Mouse (Mus musculus): ENCODE results near the gene Ugt1a9.

Gene Ugt1a9

GRCm38 (mm10) chr1:88260114-88260513, 189.5 kb downstream of the Ugt1a9 start:
- DNase-seq (ENCODE audit: low spot score), result no peak

- DNase-seq (ENCODE audit: low spot score), result no peak
These were observed 190.2 kb downstream of the Ugt1a9 start for GRCm38 (mm10) chr1:88260604-88261377.

- DNase-seq (ENCODE audit: low spot score), result no peak
These were observed 191.1 kb downstream of the Ugt1a9 start for GRCm38 (mm10) chr1:88261706-88262105.

GRCm38 (mm10) chr1:88262255-88262654, 191.7 kb downstream of the Ugt1a9 start:
- DNase-seq (ENCODE audit: low spot score), result no peak

GRCm38 (mm10) chr1:88262961-88263360, 192.4 kb downstream of the Ugt1a9 start:
- DNase-seq (ENCODE audit: low spot score), result no peak

- no peak for DNase-seq (ENCODE audit: low spot score)
These were observed 193.2 kb downstream of the Ugt1a9 start for GRCm38 (mm10) chr1:88263778-88264177.

GRCm38 (mm10) chr1:88264237-88264868, 193.8 kb downstream of the Ugt1a9 start:
- no peak for DNase-seq (ENCODE audit: low spot score)

GRCm38 (mm10) chr1:88264869-88265240, 194.3 kb downstream of the Ugt1a9 start:
- DNase-seq (ENCODE audit: low spot score), result no peak

- no peak for DNase-seq (ENCODE audit: low spot score)
These were observed 195.5 kb downstream of the Ugt1a9 start for GRCm38 (mm10) chr1:88266123-88266522.

GRCm38 (mm10) chr1:88267489-88267888, 196.9 kb downstream of the Ugt1a9 start:
- no peak for DNase-seq (ENCODE audit: low spot score)

GRCm38 (mm10) chr1:88268070-88268469, 197.5 kb downstream of the Ugt1a9 start:
- no peak for DNase-seq (ENCODE audit: low spot score)
